Mouse (Mus musculus) neural tube, embryonic 11.5 days (tissue): ENCODE measurements around the gene Slc36a2. TPM values are rescaled to one million over a fixed set of nuclear protein-coding genes. Genes with fewer than 3 reads are reported as not detected.

Experiments used
- polyA plus RNA-seq: library from polyadenylated mRNA; unstranded; fragments of >200 nt; fragmentation: Nextera tagmentation; extraction: Ambion mirVana; gene quantifications from 2 replicates; pipeline ENCODE4 v1.2.1, GENCODE M21; 2014

Slc36a2 gene
- polyA plus RNA-seq, 1 experiment from 2014 or later = 0.76 TPM

Other genes with a start within 250 kb of the Slc36a2 start
- 12.4 and 13.2 TPM in 2 replicates for gene Tnip1, start 222.2 kb downstream of the Slc36a2 start, polyA plus RNA-seq
- 90.1 and 91.8 TPM in 2 replicates for gene Anxa6, start 151.6 kb downstream of the Slc36a2 start, polyA plus RNA-seq
- 0.32 and 0.73 TPM in 2 replicates for gene Ccdc69, start 106.9 kb downstream of the Slc36a2 start, polyA plus RNA-seq
- gene Gm2a, start 87.0 kb downstream of the Slc36a2 start, polyA plus RNA-seq = 13.6 and 13.8 TPM in 2 replicates
- not detected in 2 replicates for gene Slc36a3, start 33.4 kb downstream of the Slc36a2 start, polyA plus RNA-seq
- 1.9 and 2.6 TPM in 2 replicates for gene Slc36a1, start 19.3 kb upstream of the Slc36a2 start, polyA plus RNA-seq
- gene Fat2, start 151.5 kb upstream of the Slc36a2 start, polyA plus RNA-seq = 0.01 and 0.05 TPM in 2 replicates
- gene Sparc, start 238.1 kb upstream of the Slc36a2 start, polyA plus RNA-seq = 450 and 492 TPM in 2 replicates